Mouse (Mus musculus) forelimb bud, embryonic 11.5 days (tissue): ENCODE measurements around the gene Sco2.

Source experiments
- DNase-seq: peaks from one replicate; pipeline ENCODE4 v3.0.0-alpha.2; 2012; ENCODE audit warnings: low read depth, low spot score

Gene Sco2

DNA sequence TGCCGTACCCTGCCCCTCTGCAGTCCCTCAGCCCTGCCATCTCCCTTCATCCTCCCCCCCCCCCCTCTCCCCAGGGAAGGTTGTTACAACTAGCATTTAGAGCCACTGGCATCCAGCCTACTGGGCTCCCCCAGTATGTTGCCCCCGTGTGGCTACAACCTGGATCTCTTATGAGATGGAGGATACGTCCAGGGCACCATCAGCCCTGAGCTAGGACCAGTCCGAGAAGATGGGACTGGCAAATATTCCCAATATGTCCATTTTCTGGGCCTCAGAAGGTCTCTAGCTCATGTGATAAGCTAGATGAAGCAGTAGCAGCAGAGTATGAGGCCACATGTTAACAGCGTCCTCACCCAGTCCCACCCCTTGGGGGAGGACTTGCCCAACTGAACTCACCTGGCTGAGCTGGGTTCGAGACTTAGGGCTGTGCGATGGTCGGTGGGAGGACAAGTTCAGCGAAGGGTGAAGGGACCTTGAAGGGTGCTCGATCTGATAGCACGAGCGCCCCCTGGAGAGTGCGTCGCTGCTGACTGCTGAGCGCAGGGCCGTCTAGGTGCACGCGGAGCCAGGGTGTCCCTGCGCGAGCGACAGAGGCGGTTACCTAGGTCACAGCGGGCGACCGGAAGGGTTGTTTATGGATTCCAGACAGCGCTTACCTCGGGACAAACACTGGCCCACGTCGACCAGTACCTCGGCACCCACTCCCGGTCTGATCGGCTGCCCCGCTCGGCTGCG lies 452 bp downstream of the Sco2 start:
- peak; percentile 70 for DNase-seq

DNA sequence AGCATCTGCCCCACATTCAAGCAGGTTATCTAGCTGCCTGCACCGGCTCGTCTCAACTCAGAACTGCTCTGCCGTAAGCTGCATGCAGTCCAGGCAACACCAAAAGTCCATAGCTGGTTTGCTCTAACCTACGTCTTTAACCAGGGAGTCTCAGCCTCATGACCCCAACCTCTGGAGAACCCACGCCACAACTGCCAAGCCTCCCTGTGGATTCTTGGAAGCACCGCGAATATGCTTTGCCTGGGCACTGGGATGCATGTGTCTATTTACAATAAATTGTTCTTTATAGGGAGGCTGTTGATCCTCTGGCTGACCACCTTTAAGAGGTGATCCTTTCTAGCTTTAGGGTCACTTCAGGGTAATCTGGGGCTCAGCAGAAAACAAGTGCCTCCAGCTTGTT lies 1.1 kb downstream of the Sco2 start:
- DNase-seq: no peak

DNA sequence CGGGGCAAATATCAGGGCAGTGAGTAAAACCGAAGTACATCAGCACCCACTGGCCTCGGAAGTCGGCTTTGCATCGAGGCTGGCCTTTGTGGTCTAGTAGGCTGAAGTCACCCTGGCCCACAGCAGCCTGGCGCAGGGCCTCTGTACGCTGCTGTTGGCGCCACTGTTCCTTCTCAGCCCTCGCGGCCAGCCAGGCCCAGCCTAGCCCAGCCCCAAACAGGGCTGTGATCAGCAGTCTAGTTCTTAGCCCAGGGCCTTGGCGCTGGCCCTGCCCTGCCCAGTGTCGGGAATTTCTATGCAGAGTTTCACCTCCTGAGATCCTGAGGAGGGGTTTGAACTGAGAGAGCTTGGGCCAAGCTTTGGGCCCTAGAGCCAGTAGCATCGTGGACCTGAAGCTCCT lies 1.6 kb downstream of the Sco2 start:
- DNase-seq: no peak

- no peak for DNase-seq
Observed at GRCm38 (mm10) chr15:89365141-89365551, 8.5 kb downstream of the Sco2 start.

- DNase-seq: no peak
Observed at GRCm38 (mm10) chr15:89363051-89363450, 10.6 kb downstream of the Sco2 start.

GRCm38 (mm10) chr15:89358784-89359183 lies 14.9 kb downstream of the Sco2 start:
- no peak for DNase-seq

DNA sequence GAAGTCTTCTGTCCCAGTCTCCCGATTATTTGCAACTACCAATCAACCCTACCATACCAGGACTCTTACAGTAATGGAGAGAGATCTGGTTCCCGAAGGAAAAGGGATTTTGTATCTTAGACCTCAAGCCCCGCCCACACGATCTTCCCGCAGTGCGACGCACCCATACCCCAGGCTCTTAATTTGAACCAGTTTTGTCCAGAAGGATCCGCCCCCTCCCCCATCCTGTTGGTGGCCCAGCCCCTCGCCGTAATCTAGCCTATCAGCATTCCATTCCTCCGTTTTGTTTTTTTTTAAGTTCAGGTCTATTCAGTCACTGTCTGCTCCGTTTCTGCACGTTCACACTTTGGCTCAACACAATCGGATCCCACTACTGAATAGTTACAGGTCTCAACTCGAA lies 17.3 kb downstream of the Sco2 start:
- peak; percentile 93 for DNase-seq

GRCm38 (mm10) chr15:89355241-89356187 lies 18.1 kb downstream of the Sco2 start, which contains the start of the genes Lmf2 and Ncaph2:
Gene Lmf2 (minus strand): TSS chr15:89355659.
Gene Ncaph2 (plus strand): TSS chr15:89355719.
- DNase-seq: peak; percentile 95

- DNase-seq: no peak
Observed at GRCm38 (mm10) chr15:89354455-89354854, 19.2 kb downstream of the Sco2 start.

DNA sequence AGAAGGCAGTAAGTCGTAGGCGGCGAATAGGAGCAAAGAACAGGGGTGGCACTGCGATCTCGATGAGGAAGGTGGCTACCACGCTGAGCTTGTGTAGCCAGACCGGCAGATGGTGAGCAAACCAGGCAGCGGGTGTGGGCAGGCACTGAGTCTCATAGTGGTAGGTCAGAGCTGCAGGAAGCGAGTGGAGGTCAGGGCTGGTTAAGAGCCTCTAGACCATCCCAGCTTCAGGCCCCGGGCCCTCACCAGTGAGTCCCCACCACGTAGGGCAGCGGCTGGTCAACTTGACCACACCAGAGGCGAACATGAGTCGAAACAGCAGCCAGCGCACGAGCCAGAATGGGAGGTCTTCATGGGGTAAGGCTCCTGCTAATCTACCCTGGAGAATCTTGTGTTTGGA lies 19.8 kb downstream of the Sco2 start:
- DNase-seq: no peak

- no peak for DNase-seq
Observed at GRCm38 (mm10) chr15:89352795-89353194, 20.9 kb downstream of the Sco2 start.

- no peak for DNase-seq
Observed at GRCm38 (mm10) chr15:89352054-89352453, 21.6 kb downstream of the Sco2 start.

DNA sequence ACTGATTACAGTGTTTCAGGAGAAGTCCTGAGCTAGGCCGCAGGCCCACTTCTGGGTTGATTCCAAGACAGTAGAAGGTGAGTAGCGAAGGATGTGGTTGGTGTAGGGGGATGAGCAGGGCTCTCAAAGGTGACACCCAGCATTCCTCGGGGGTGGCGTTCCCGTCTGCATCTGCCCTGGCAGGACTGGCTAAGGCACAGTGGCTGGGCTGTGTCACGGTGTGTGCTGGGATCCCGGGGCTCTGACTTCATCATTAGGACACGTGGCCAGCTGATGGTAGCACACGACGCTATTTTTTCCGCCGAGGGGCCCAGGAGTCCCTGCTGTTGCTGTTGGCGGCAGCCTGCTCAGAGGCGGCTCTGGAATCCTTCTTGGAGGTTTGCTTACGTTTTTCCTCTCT lies 22.3 kb downstream of the Sco2 start:
- no peak for DNase-seq

GRCm38 (mm10) chr15:89350447-89350846 lies 23.2 kb downstream of the Sco2 start:
- no peak for DNase-seq

- DNase-seq: no peak
Observed at GRCm38 (mm10) chr15:89343325-89343724, 30.3 kb downstream of the Sco2 start.

GRCm38 (mm10) chr15:89341678-89342077 lies 32.0 kb downstream of the Sco2 start:
- DNase-seq: no peak

- DNase-seq: no peak
Observed at GRCm38 (mm10) chr15:89340136-89340535, 33.5 kb downstream of the Sco2 start.

DNA sequence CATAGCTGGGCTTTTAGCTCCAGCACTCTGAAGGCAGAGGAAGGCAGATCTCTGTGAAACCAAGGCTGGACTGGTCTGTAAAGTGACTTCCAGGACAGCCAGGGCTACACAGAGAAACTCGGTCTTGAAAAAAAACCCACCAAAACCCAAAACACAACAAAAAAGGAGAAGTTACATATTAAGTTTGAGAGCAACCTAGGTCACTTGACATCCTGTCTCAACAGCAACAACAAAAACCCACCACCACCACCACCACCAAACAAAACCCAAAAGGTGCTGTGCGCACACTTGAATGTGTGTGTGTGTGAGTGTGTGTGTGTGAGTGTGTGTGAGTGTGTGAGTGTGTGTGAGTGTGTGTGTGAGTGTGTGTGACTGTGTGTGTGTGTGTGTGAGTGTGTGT lies 34.0 kb downstream of the Sco2 start:
- no peak for DNase-seq

DNA sequence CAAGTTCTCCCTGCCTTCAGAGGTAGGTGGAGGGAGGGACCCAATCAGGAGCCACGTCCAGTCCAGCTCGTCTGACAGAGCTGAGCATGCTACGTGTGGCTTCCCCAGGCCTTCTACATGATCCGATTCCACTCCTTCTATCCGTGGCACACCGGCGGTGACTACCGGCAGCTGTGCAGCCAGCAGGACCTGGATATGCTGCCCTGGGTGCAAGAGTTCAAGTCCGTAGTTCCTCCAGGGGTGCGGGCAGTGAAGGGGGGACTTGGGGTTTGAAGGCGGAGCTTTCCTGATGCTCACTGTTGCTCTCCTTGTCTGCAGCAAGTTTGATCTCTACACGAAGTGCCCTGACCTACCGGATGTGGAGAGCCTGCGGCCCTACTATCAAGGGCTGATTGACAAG lies 37.2 kb downstream of the Sco2 start:
- DNase-seq: no peak

- DNase-seq: no peak
Observed at GRCm38 (mm10) chr15:89334774-89335537, 38.7 kb downstream of the Sco2 start.

- DNase-seq: no peak
Observed at GRCm38 (mm10) chr15:89334271-89334670, 39.4 kb downstream of the Sco2 start, which contains the start of gene Miox. Gene Miox (plus strand): TSS chr15:89334398.

DNA sequence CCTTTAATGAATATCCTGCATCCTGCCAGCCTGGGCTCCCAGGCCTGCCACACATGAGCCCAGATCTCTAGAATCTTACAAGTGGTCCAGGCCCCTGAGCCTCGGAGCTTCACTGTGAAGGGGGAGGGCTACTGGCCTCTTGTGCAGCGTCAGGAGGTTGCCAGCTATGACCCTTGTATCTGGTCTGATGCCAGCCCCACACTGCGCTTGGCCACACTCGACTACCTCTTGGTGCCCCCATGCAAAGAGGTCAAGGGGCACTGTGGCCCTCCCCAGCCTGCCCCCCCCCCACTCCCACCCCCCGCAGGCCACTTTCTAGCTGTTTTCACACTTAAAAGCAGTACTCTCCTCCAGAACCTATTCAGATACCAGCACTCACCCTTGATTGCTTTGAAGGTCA lies 47.2 kb downstream of the Sco2 start:
- no peak for DNase-seq
